Mouse (Mus musculus): ENCODE measurements around the gene Il1rap. TPM values are rescaled to one million over a fixed set of nuclear protein-coding genes. Genes with fewer than 3 reads are reported as not detected.

The Il1rap gene
- polyA plus RNA-seq, 1 experiment from 2014 or later: 3.9 TPM

- WGBS: 75% methylated on average over 1 of the region's 1 CpGs
- Histone ChIP-seq H3K9me3 (replicated peaks; ENCODE audit: control insufficient read depth, low read length) (no peaks in the 10 kb centered on the region), H3K27me3 (ENCODE audit: control insufficient read depth, insufficient read depth, low read length) (no peaks in the 10 kb centered on the region), H3K27ac (ENCODE audit: low read length) (no peak overlapping the region), H3K4me1 (ENCODE audit: control insufficient read depth, insufficient read depth, low read length) (no peaks in the 10 kb centered on the region), H3K36me3 (ENCODE audit: control insufficient read depth, insufficient read depth) (no peaks in the 10 kb centered on the region), H3K4me2 (ENCODE audit: low read depth, low read length) (no peak overlapping the region), H3K9ac (ENCODE audit: low read length) (no peak overlapping the region), H3K4me3 (ENCODE audit: low read length) (no peak overlapping the region)
- no peak for ATAC-seq (replicated peaks; ENCODE audit: extremely low read depth, insufficient read depth, low FRiP score)
Measured at GRCm38 (mm10) chr16:26730941-26731340, 149.4 kb downstream of the Il1rap start.

GRCm38 (mm10) chr16:26732566-26732965 lies 151.1 kb downstream of the Il1rap start:
- H3K4me2 ChIP-seq (ENCODE audit: low read depth, low read length): no peak overlapping the region
- no peaks in the 10 kb centered on the region for H3K36me3 ChIP-seq (ENCODE audit: control insufficient read depth, insufficient read depth)
- H3K27ac ChIP-seq (ENCODE audit: low read length): no peak overlapping the region
- WGBS: 80% methylated on average over 3 of the region's 3 CpGs
- H3K4me1 ChIP-seq (ENCODE audit: control insufficient read depth, insufficient read depth, low read length): no peaks in the 10 kb centered on the region
- H3K9ac ChIP-seq (ENCODE audit: low read length): no peak overlapping the region
- no peaks in the 10 kb centered on the region for H3K9me3 ChIP-seq (replicated peaks; ENCODE audit: control insufficient read depth, low read length)
- ATAC-seq (replicated peaks; ENCODE audit: extremely low read depth, insufficient read depth, low FRiP score): no peak
- H3K4me3 ChIP-seq (ENCODE audit: low read length): no peak overlapping the region
- H3K27me3 ChIP-seq (ENCODE audit: control insufficient read depth, insufficient read depth, low read length): no peaks in the 10 kb centered on the region

GRCm38 (mm10) chr16:26755381-26756155 lies 174.1 kb downstream of the Il1rap start:
- 82% methylated on average over 5 of the region's 5 CpGs for WGBS
- H3K4me3 ChIP-seq (ENCODE audit: low read length): no peak overlapping the region
- H3K27me3 ChIP-seq (ENCODE audit: control insufficient read depth, insufficient read depth, low read length): no peaks in the 10 kb centered on the region
- H3K27ac ChIP-seq (ENCODE audit: low read length): no peak overlapping the region
- no peaks in the 10 kb centered on the region for H3K4me1 ChIP-seq (ENCODE audit: control insufficient read depth, insufficient read depth, low read length)
- H3K9ac ChIP-seq (ENCODE audit: low read length): no peak overlapping the region
- no peaks in the 10 kb centered on the region for H3K9me3 ChIP-seq (replicated peaks; ENCODE audit: control insufficient read depth, low read length)
- no peak overlapping the region for H3K4me2 ChIP-seq (ENCODE audit: low read depth, low read length)
- no peaks in the 10 kb centered on the region for H3K36me3 ChIP-seq (ENCODE audit: control insufficient read depth, insufficient read depth)
- no peak for ATAC-seq (replicated peaks; ENCODE audit: extremely low read depth, insufficient read depth, low FRiP score)

GRCm38 (mm10) chr16:26775976-26776375 lies 194.5 kb downstream of the Il1rap start:
- no peaks in the 10 kb centered on the region for H3K9me3 ChIP-seq (replicated peaks; ENCODE audit: control insufficient read depth, low read length)
- H3K4me2 ChIP-seq (ENCODE audit: low read depth, low read length): no peak overlapping the region
- H3K36me3 ChIP-seq (ENCODE audit: control insufficient read depth, insufficient read depth): no peaks in the 10 kb centered on the region
- no peaks in the 10 kb centered on the region for H3K27me3 ChIP-seq (ENCODE audit: control insufficient read depth, insufficient read depth, low read length)
- H3K4me1 ChIP-seq (ENCODE audit: control insufficient read depth, insufficient read depth, low read length): no peaks in the 10 kb centered on the region
- H3K27ac ChIP-seq (ENCODE audit: low read length): no peak overlapping the region
- no peak for ATAC-seq (replicated peaks; ENCODE audit: extremely low read depth, insufficient read depth, low FRiP score)
- H3K4me3 ChIP-seq (ENCODE audit: low read length): no peak overlapping the region
- WGBS: 76% methylated on average over 2 of the region's 2 CpGs
- H3K9ac ChIP-seq (ENCODE audit: low read length): no peak overlapping the region

GRCm38 (mm10) chr16:26777132-26777531 lies 195.6 kb downstream of the Il1rap start:
- Histone ChIP-seq H3K36me3 (ENCODE audit: control insufficient read depth, insufficient read depth) (no peaks in the 10 kb centered on the region), H3K9me3 (replicated peaks; ENCODE audit: control insufficient read depth, low read length) (no peaks in the 10 kb centered on the region), H3K4me1 (ENCODE audit: control insufficient read depth, insufficient read depth, low read length) (no peaks in the 10 kb centered on the region), H3K9ac (ENCODE audit: low read length) (no peak overlapping the region), H3K4me3 (ENCODE audit: low read length) (no peak overlapping the region), H3K27ac (ENCODE audit: low read length) (no peak overlapping the region), H3K27me3 (ENCODE audit: control insufficient read depth, insufficient read depth, low read length) (no peaks in the 10 kb centered on the region), H3K4me2 (ENCODE audit: low read depth, low read length) (no peak overlapping the region)
- WGBS: 9% methylated on average over 1 of the region's 1 CpGs
- ATAC-seq (replicated peaks; ENCODE audit: extremely low read depth, insufficient read depth, low FRiP score): no peak

Other genes with a start within 250 kb of the Il1rap start
- 3.1 and 3.3 TPM in 2 replicates for gene Cldn1, start 209.9 kb upstream of the Il1rap start, polyA plus RNA-seq (2015; fragmentation: Nextera tagmentation; extraction: Ambion mirVana)
- gene Cldn16, start 118.6 kb upstream of the Il1rap start, polyA plus RNA-seq (2015; fragmentation: Nextera tagmentation; extraction: Ambion mirVana): not detected in 2 replicates
- not detected in 2 replicates for gene Tmem207, start 54.9 kb upstream of the Il1rap start, polyA plus RNA-seq (2015; fragmentation: Nextera tagmentation; extraction: Ambion mirVana)